Mouse (Mus musculus) forebrain, embryonic 15.5 days (tissue): ENCODE results near the gene A330070K13Rik. TPM values are rescaled to one million over a fixed set of nuclear protein-coding genes. Genes with fewer than 3 reads are reported as not detected.

ENCODE experiments used
- ATAC-seq: fragments of 200-750 bp; cut with Nextera tagmentation; replicated peaks from 2 replicates; pipeline ENCODE4 v1.8.0; 2017; ENCODE audit warnings: mild to moderate bottlenecking, moderate TSS enrichment, moderate library complexity
- H3K27ac ChIP-seq: fragments of 300-500 bp; sonication (generic); replicated peaks from 2 replicates; pipeline ENCODE4 v1.5.1; 2015; ENCODE audit warnings: mild to moderate bottlenecking, inconsistent platforms
- H3K27me3 ChIP-seq: fragments of 300-500 bp; sonication (generic); 2 replicates; pipeline ENCODE4 v1.6.1; 2015; ENCODE audit warnings: inconsistent platforms
- H3K36me3 ChIP-seq: fragments of 300-500 bp; sonication (generic); 2 replicates; pipeline ENCODE4 v1.6.1; 2015; ENCODE audit warnings: mild to moderate bottlenecking, inconsistent platforms
- H3K4me1 ChIP-seq: fragments of 300-500 bp; sonication (generic); 2 replicates; pipeline ENCODE4 v1.6.1; 2015; ENCODE audit warnings: inconsistent platforms
- H3K4me2 ChIP-seq: fragments of 300-500 bp; sonication (generic); replicated peaks from 2 replicates; pipeline ENCODE4 v1.6.1; 2015; ENCODE audit warnings: mild to moderate bottlenecking, inconsistent platforms
- H3K4me3 ChIP-seq: fragments of 300-500 bp; sonication (generic); 2 replicates; pipeline ENCODE4 v1.5.1; 2015; ENCODE audit warnings: mild to moderate bottlenecking, inconsistent platforms
- H3K9ac ChIP-seq: fragments of 300-500 bp; sonication (generic); replicated peaks from 2 replicates; pipeline ENCODE4 v1.6.1; 2015; ENCODE audit warnings: mild to moderate bottlenecking, inconsistent platforms
- H3K9me3 ChIP-seq: fragments of 300-500 bp; sonication (generic); 2 replicates; pipeline ENCODE4 v1.6.1; 2016; ENCODE audit warnings: inconsistent platforms
- WGBS: fragments of 180-500 bp; shearing (Covaris S2); methylation state at CpG from one replicate; pipeline ENCODE4 v1.1.7; 2015; ENCODE audit warnings: mixed read lengths; 5-methylcytosine and 5-hydroxymethylcytosine counted together
- polyA plus RNA-seq: library from polyadenylated mRNA; unstranded; fragments of >200 nt; fragmentation: Nextera tagmentation; extraction: Ambion mirVana; gene quantifications from 2 replicates; pipeline ENCODE4 v1.2.1, GENCODE M21; 2015

Gene A330070K13Rik
- polyA plus RNA-seq, 1 experiment from 2014 or later: not detected

GRCm38 (mm10) chr5:130363773-130364172, 20.7 kb downstream of the A330070K13Rik start:
- Histone ChIP-seq H3K27me3 (no peaks in the 10 kb centered on the region), H3K9ac (no peak overlapping the region), H3K4me1 (no peaks in the 10 kb centered on the region), H3K9me3 (no peaks in the 10 kb centered on the region), H3K4me3 (no peak overlapping the region), H3K36me3 (no peaks in the 10 kb centered on the region), H3K27ac (no peak overlapping the region), H3K4me2 (no peak overlapping the region)
- 68% methylated on average over 3 of the region's 3 CpGs for whole genome bisulfite sequencing
- ATAC-seq: no peak

- Histone ChIP-seq H3K4me1 (no peaks in the 10 kb centered on the region), H3K4me3 (no peak overlapping the region), H3K27me3 (no peaks in the 10 kb centered on the region), H3K4me2 (no peak overlapping the region), H3K9ac (no peak overlapping the region), H3K36me3 (no peaks in the 10 kb centered on the region), H3K9me3 (no peaks in the 10 kb centered on the region), H3K27ac (no peak overlapping the region)
- no peak for ATAC-seq
- 71% methylated on average over 4 of the region's 4 CpGs for WGBS
Measured at GRCm38 (mm10) chr5:130363111-130363510, 21.3 kb downstream of the A330070K13Rik start.

GRCm38 (mm10) chr5:130355223-130355622, 29.2 kb downstream of the A330070K13Rik start:
- Histone ChIP-seq H3K4me3 (no peak overlapping the region), H3K9ac (no peak overlapping the region), H3K27ac (no peak overlapping the region), H3K4me2 (no peak overlapping the region), H3K27me3 (no peaks in the 10 kb centered on the region), H3K36me3 (no peaks in the 10 kb centered on the region), H3K4me1 (no peaks in the 10 kb centered on the region), H3K9me3 (no peaks in the 10 kb centered on the region)
- WGBS: 64% methylated on average over 7 of the region's 7 CpGs
- no peak for ATAC-seq

- 92% methylated on average over 2 of the region's 2 CpGs for WGBS
- Histone ChIP-seq H3K27me3 (no peaks in the 10 kb centered on the region), H3K27ac (no peak overlapping the region), H3K36me3 (peaks cover 6% of the 10 kb centered on the region), H3K4me2 (no peak overlapping the region), H3K4me3 (no peak overlapping the region), H3K9ac (no peak overlapping the region), H3K9me3 (no peaks in the 10 kb centered on the region), H3K4me1 (no peaks in the 10 kb centered on the region)
- ATAC-seq: no peak
Measured at GRCm38 (mm10) chr5:130345871-130346270, 38.6 kb downstream of the A330070K13Rik start.

GRCm38 (mm10) chr5:130344999-130345398, 39.4 kb downstream of the A330070K13Rik start:
- no peaks in the 10 kb centered on the region for H3K27me3 ChIP-seq
- H3K9ac ChIP-seq: no peak overlapping the region
- peaks cover 8% of the 10 kb centered on the region for H3K36me3 ChIP-seq
- H3K4me3 ChIP-seq: no peak overlapping the region
- no peak overlapping the region for H3K27ac ChIP-seq
- no peak overlapping the region for H3K4me2 ChIP-seq
- ATAC-seq: no peak
- 96% methylated on average over 7 of the region's 7 CpGs for WGBS
- no peaks in the 10 kb centered on the region for H3K4me1 ChIP-seq
- no peaks in the 10 kb centered on the region for H3K9me3 ChIP-seq

GRCm38 (mm10) chr5:130340656-130341055, 43.8 kb downstream of the A330070K13Rik start:
- WGBS: 95% methylated on average over 15 of the region's 15 CpGs
- peaks cover 12% of the 10 kb centered on the region for H3K36me3 ChIP-seq

GRCm38 (mm10) chr5:130335462-130335861, 49.0 kb downstream of the A330070K13Rik start:
- 96% methylated on average over 4 of the region's 4 CpGs for WGBS

More at GRCm38 (mm10) chr5:130340656-130341055, 43.8 kb downstream of the A330070K13Rik start:
- H3K27me3 ChIP-seq: no peaks in the 10 kb centered on the region
- no peak overlapping the region for H3K4me3 ChIP-seq
- H3K27ac ChIP-seq: no peak overlapping the region
- H3K4me2 ChIP-seq: no peak overlapping the region
- no peak overlapping the region for H3K9ac ChIP-seq
- H3K4me1 ChIP-seq: no peaks in the 10 kb centered on the region
- ATAC-seq: no peak
- H3K9me3 ChIP-seq: no peaks in the 10 kb centered on the region

GRCm38 (mm10) chr5:130333971-130334370, 50.5 kb downstream of the A330070K13Rik start:
- Histone ChIP-seq H3K4me2 (no peak overlapping the region), H3K27ac (no peak overlapping the region), H3K27me3 (no peaks in the 10 kb centered on the region), H3K36me3 (peaks cover 11% of the 10 kb centered on the region), H3K9ac (no peak overlapping the region), H3K4me3 (no peak overlapping the region), H3K4me1 (peaks cover 13% of the 10 kb centered on the region), H3K9me3 (no peaks in the 10 kb centered on the region)
- no peak for ATAC-seq
- 87% methylated on average over 11 of the region's 11 CpGs for WGBS

More at GRCm38 (mm10) chr5:130335462-130335861, 49.0 kb downstream of the A330070K13Rik start:
- no peak for ATAC-seq
- no peaks in the 10 kb centered on the region for H3K27me3 ChIP-seq
- H3K9me3 ChIP-seq: no peaks in the 10 kb centered on the region
- no peak overlapping the region for H3K9ac ChIP-seq
- H3K27ac ChIP-seq: no peak overlapping the region
- no peak overlapping the region for H3K4me3 ChIP-seq
- peaks cover 13% of the 10 kb centered on the region for H3K4me1 ChIP-seq
- H3K4me2 ChIP-seq: no peak overlapping the region
- H3K36me3 ChIP-seq: peaks cover 11% of the 10 kb centered on the region

- H3K9ac ChIP-seq: no peak overlapping the region
- H3K27me3 ChIP-seq: no peaks in the 10 kb centered on the region
- no peaks in the 10 kb centered on the region for H3K9me3 ChIP-seq
- H3K27ac ChIP-seq: no peak overlapping the region
- H3K4me2 ChIP-seq: no peak overlapping the region
- peaks cover 11% of the 10 kb centered on the region for H3K36me3 ChIP-seq
- 65% methylated on average over 7 of the region's 7 CpGs for WGBS
- no peak overlapping the region for H3K4me3 ChIP-seq
- peaks cover 13% of the 10 kb centered on the region for H3K4me1 ChIP-seq
- peak; percentile 23; the same call in 1 of the 2 replicates for ATAC-seq
Measured at GRCm38 (mm10) chr5:130333566-130333965, 50.9 kb downstream of the A330070K13Rik start.

GRCm38 (mm10) chr5:130331206-130331605, 53.2 kb downstream of the A330070K13Rik start:
- Histone ChIP-seq H3K36me3 (peaks cover 11% of the 10 kb centered on the region), H3K4me1 (peaks cover 13% of the 10 kb centered on the region), H3K27ac (peak overlapping the region; percentile 71), H3K9ac (no peak overlapping the region), H3K9me3 (no peaks in the 10 kb centered on the region), H3K27me3 (no peaks in the 10 kb centered on the region), H3K4me2 (no peak overlapping the region), H3K4me3 (no peak overlapping the region)
- ATAC-seq: 0 out of 2 replicates have a peak, but pooled peaks have one; percentile 23
- 14% methylated on average over 4 of the region's 4 CpGs for WGBS

GRCm38 (mm10) chr5:130330801-130331200, 53.6 kb downstream of the A330070K13Rik start:
- peaks cover 13% of the 10 kb centered on the region for H3K4me1 ChIP-seq
- no peak for ATAC-seq
- H3K9me3 ChIP-seq: no peaks in the 10 kb centered on the region
- peak overlapping the region; percentile 71 for H3K27ac ChIP-seq
- no peaks in the 10 kb centered on the region for H3K27me3 ChIP-seq
- WGBS: 54% methylated on average over 4 of the region's 4 CpGs
- peaks cover 11% of the 10 kb centered on the region for H3K36me3 ChIP-seq
- no peak overlapping the region for H3K4me2 ChIP-seq
- H3K4me3 ChIP-seq: no peak overlapping the region
- no peak overlapping the region for H3K9ac ChIP-seq

GRCm38 (mm10) chr5:130329889-130330288, 54.5 kb downstream of the A330070K13Rik start:
- H3K4me2 ChIP-seq: no peak overlapping the region
- no peaks in the 10 kb centered on the region for H3K9me3 ChIP-seq
- peaks cover 7% of the 10 kb centered on the region; the same call in 1 of the 2 replicates for H3K36me3 ChIP-seq
- no peak for ATAC-seq
- no peak overlapping the region for H3K27ac ChIP-seq
- 83% methylated on average over 2 of the region's 2 CpGs for WGBS
- H3K4me1 ChIP-seq: peaks cover 13% of the 10 kb centered on the region
- H3K27me3 ChIP-seq: no peaks in the 10 kb centered on the region
- no peak overlapping the region for H3K9ac ChIP-seq
- H3K4me3 ChIP-seq: no peak overlapping the region
